Mouse (Mus musculus): Measurements from ENCODE around the gene Gm5767. TPM values are rescaled to one million over a fixed set of nuclear protein-coding genes. Genes with fewer than 3 reads are reported as not detected.

The Gm5767 gene
- polyA plus RNA-seq, 1 experiment from 2014 or later = not detected

DNA sequence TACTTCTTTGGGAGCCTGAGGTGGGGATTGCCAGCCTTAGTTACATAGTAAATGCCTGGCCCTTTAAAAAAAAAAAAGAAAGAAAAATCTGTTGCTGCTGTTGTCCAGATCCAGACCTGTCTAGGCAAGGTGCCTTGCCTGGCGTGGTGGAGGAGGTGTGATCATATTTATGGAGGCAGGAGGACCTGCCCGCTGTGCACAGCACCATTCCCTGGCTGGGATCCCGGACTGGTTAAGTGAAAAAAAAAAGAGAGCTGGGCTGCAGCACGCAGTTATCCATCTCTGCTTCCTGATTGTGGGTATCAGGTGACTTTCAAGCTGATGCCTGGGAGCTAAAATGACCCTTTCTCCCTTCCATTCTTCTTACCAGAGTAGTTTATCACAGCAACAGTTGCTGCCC lies 4.5 kb downstream of the Gm5767 start:
- Histone ChIP-seq H3K27me3 (replicated peaks; ENCODE audit: control insufficient read depth, insufficient read depth, low read length) (no peaks in the 10 kb centered on the region), H3K9ac (ENCODE audit: low read depth, low read length) (0 out of 2 replicates have a peak overlapping the region, but pooled peaks have one; percentile 27), H3K36me3 (ENCODE audit: control insufficient read depth, insufficient read depth, low read length) (peaks cover 22% of the 10 kb centered on the region; the same call in 1 of the 2 replicates), H3K4me2 (no peak overlapping the region), H3K4me1 (replicated peaks; ENCODE audit: control insufficient read depth, insufficient read depth, low read length) (peaks cover 26% of the 10 kb centered on the region), H3K27ac (ENCODE audit: low read depth, low read length) (0 out of 2 replicates have a peak overlapping the region, but pooled peaks have one; percentile 2), H3K4me3 (ENCODE audit: low read depth, low read length) (no peak overlapping the region), H3K9me3 (ENCODE audit: control insufficient read depth, low read length) (no peaks in the 10 kb centered on the region)
- ATAC-seq (replicated peaks; ENCODE audit: low FRiP score) (no peak), DNase-seq (ENCODE audit: low spot score) (no peak)
- 80% methylated on average over 4 of the region's 4 CpGs for WGBS

DNA sequence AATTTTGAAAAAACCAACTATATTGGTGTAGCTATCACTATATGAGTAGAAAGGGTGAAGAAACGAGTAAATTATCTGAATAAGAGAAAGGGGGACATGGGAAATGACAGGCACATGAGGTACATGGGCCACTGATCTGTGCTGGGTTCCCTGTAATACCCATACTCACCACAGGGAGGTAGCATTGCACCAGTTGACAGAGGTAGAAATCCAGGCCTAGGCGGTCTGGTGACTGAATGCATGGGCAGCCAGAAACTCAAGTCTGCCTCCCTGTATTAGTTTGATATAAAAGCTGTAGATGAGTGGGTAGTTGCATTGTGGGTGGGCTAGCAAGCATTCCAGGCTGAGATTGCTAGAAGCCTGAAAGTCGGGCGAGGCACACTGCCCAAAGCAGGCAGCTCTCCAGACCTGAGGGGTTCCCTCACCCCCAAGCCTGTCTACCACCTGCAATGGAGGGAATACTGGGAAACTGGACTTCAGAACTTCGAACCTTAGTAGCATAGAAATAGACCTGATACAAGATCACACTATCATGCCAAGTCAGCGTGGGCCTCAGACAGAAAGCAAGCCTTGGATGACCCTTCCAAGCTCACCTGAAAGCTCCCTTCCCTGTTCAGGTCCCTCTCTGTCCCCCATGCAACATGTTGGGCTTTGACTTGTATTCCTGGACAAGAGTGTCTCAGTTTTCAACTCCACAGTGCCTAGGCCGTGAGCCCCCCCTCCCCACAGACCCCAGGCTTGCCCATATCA lies 5.7 kb downstream of the Gm5767 start:
- Histone ChIP-seq H3K27me3 (replicated peaks; ENCODE audit: control insufficient read depth, insufficient read depth, low read length) (no peaks in the 10 kb centered on the region), H3K4me3 (ENCODE audit: low read depth, low read length) (0 out of 2 replicates have a peak overlapping the region, but pooled peaks have one; percentile 15), H3K4me1 (replicated peaks; ENCODE audit: control insufficient read depth, insufficient read depth, low read length) (peaks cover 26% of the 10 kb centered on the region), H3K36me3 (ENCODE audit: control insufficient read depth, insufficient read depth, low read length) (peaks cover 33% of the 10 kb centered on the region), H3K27ac (ENCODE audit: low read depth, low read length) (peak overlapping the region; percentile 87), H3K4me2 (peak overlapping the region; percentile 66), H3K9me3 (ENCODE audit: control insufficient read depth, low read length) (no peaks in the 10 kb centered on the region), H3K9ac (ENCODE audit: low read depth, low read length) (peak overlapping the region; percentile 64)
- WGBS = 49% methylated on average over 7 of the region's 7 CpGs
- peak; percentile 63 for ATAC-seq (replicated peaks; ENCODE audit: low FRiP score)
- DNase-seq (ENCODE audit: low spot score) = no peak

DNA sequence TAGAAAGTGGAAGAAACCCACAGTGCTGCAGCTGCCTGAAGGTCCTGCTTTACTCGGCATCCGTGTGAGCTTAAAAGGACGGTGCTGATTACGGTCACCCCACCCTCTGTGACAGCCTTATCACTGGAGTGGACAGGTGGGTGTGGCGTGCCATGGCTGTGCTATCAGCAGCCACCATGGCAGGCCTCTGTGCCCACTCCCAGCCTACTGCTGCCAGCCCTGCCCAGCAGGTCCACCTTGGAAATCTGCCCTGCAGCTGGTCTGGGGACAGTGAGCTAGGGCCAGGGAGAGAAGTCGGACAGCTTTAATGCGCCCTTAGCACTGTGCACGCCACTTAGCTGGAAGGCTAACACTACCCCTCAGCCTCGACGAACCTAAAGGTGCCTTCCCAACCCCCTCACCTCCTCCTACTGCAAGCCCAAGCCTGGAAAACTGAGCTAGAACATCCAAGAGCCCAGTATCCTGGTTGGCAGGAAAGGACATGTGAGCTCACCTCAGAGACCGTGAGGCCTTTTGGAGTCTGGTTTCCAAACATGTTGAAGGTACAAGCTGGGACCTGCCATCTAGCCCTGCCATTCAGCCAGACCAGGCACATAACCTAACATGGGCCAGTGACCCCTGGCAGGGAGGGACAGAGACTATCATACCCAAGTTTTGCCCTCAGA lies 6.4 kb downstream of the Gm5767 start:
- peak; percentile 50 for DNase-seq (ENCODE audit: low spot score)
- H3K4me3 ChIP-seq (ENCODE audit: low read depth, low read length) = 0 out of 2 replicates have a peak overlapping the region, but pooled peaks have one; percentile 15
- 46% methylated on average over 11 of the region's 11 CpGs for WGBS

GRCm38 (mm10) chr16:8687559-8688112 lies 7.1 kb downstream of the Gm5767 start:
- Histone ChIP-seq H3K27ac (ENCODE audit: low read depth, low read length) (peak overlapping the region; percentile 87), H3K27me3 (replicated peaks; ENCODE audit: control insufficient read depth, insufficient read depth, low read length) (no peaks in the 10 kb centered on the region), H3K36me3 (ENCODE audit: control insufficient read depth, insufficient read depth, low read length) (peaks cover 46% of the 10 kb centered on the region), H3K4me3 (ENCODE audit: low read depth, low read length) (no peak overlapping the region), H3K9ac (ENCODE audit: low read depth, low read length) (peak overlapping the region; percentile 50), H3K4me2 (peak overlapping the region; percentile 66), H3K9me3 (ENCODE audit: control insufficient read depth, low read length) (no peaks in the 10 kb centered on the region), H3K4me1 (replicated peaks; ENCODE audit: control insufficient read depth, insufficient read depth, low read length) (peaks cover 26% of the 10 kb centered on the region)
- no peak for ATAC-seq (replicated peaks; ENCODE audit: low FRiP score)
- no peak for DNase-seq (ENCODE audit: low spot score)

More for the DNA sequence above, 6.4 kb downstream of the Gm5767 start:
- Histone ChIP-seq H3K27ac (ENCODE audit: low read depth, low read length) (peak overlapping the region; percentile 87), H3K27me3 (replicated peaks; ENCODE audit: control insufficient read depth, insufficient read depth, low read length) (no peaks in the 10 kb centered on the region), H3K4me1 (replicated peaks; ENCODE audit: control insufficient read depth, insufficient read depth, low read length) (peaks cover 26% of the 10 kb centered on the region), H3K9ac (ENCODE audit: low read depth, low read length) (peak overlapping the region; percentile 64), H3K36me3 (ENCODE audit: control insufficient read depth, insufficient read depth, low read length) (peaks cover 40% of the 10 kb centered on the region), H3K4me2 (peak overlapping the region; percentile 66), H3K9me3 (ENCODE audit: control insufficient read depth, low read length) (no peaks in the 10 kb centered on the region)
- ATAC-seq (replicated peaks; ENCODE audit: low FRiP score) = peak; percentile 94

- H3K4me1 ChIP-seq (replicated peaks; ENCODE audit: control insufficient read depth, insufficient read depth, low read length) = peaks cover 26% of the 10 kb centered on the region
- H3K27me3 ChIP-seq (replicated peaks; ENCODE audit: control insufficient read depth, insufficient read depth, low read length) = no peaks in the 10 kb centered on the region
- no peak overlapping the region for H3K4me3 ChIP-seq (ENCODE audit: low read depth, low read length)
- no peak overlapping the region for H3K4me2 ChIP-seq
- no peaks in the 10 kb centered on the region for H3K9me3 ChIP-seq (ENCODE audit: control insufficient read depth, low read length)
- H3K27ac ChIP-seq (ENCODE audit: low read depth, low read length) = no peak overlapping the region
- WGBS = 94% methylated on average over 11 of the region's 11 CpGs
- peaks cover 66% of the 10 kb centered on the region for H3K36me3 ChIP-seq (ENCODE audit: control insufficient read depth, insufficient read depth, low read length)
- H3K9ac ChIP-seq (ENCODE audit: low read depth, low read length) = no peak overlapping the region
- DNase-seq (ENCODE audit: low spot score) = no peak
- ATAC-seq (replicated peaks; ENCODE audit: low FRiP score) = no peak
Observed at GRCm38 (mm10) chr16:8689979-8690656, 9.5 kb downstream of the Gm5767 start.

GRCm38 (mm10) chr16:8691206-8691605 lies 10.6 kb downstream of the Gm5767 start:
- H3K9ac ChIP-seq (ENCODE audit: low read depth, low read length) = no peak overlapping the region
- H3K4me2 ChIP-seq = no peak overlapping the region
- whole genome bisulfite sequencing = 89% methylated on average over 7 of the region's 7 CpGs
- DNase-seq (ENCODE audit: low spot score) (no peak), ATAC-seq (replicated peaks; ENCODE audit: low FRiP score) (no peak)
- H3K4me1 ChIP-seq (replicated peaks; ENCODE audit: control insufficient read depth, insufficient read depth, low read length) = peaks cover 19% of the 10 kb centered on the region
- peaks cover 72% of the 10 kb centered on the region for H3K36me3 ChIP-seq (ENCODE audit: control insufficient read depth, insufficient read depth, low read length)
- no peak overlapping the region for H3K4me3 ChIP-seq (ENCODE audit: low read depth, low read length)
- no peak overlapping the region for H3K27ac ChIP-seq (ENCODE audit: low read depth, low read length)
- no peaks in the 10 kb centered on the region for H3K9me3 ChIP-seq (ENCODE audit: control insufficient read depth, low read length)
- no peaks in the 10 kb centered on the region for H3K27me3 ChIP-seq (replicated peaks; ENCODE audit: control insufficient read depth, insufficient read depth, low read length)

GRCm38 (mm10) chr16:8699556-8699955 lies 19.0 kb downstream of the Gm5767 start:
- no peak for ATAC-seq (replicated peaks; ENCODE audit: low FRiP score)
- no peaks in the 10 kb centered on the region for H3K9me3 ChIP-seq (ENCODE audit: control insufficient read depth, low read length)
- no peak for DNase-seq (ENCODE audit: low spot score)
- no peaks in the 10 kb centered on the region for H3K4me1 ChIP-seq (replicated peaks; ENCODE audit: control insufficient read depth, insufficient read depth, low read length)
- H3K4me2 ChIP-seq = no peak overlapping the region
- H3K27ac ChIP-seq (ENCODE audit: low read depth, low read length) = no peak overlapping the region
- H3K9ac ChIP-seq (ENCODE audit: low read depth, low read length) = no peak overlapping the region
- no peak overlapping the region for H3K4me3 ChIP-seq (ENCODE audit: low read depth, low read length)
- peaks cover 80% of the 10 kb centered on the region for H3K36me3 ChIP-seq (ENCODE audit: control insufficient read depth, insufficient read depth, low read length)
- 91% methylated on average over 8 of the region's 8 CpGs for WGBS
- no peaks in the 10 kb centered on the region for H3K27me3 ChIP-seq (replicated peaks; ENCODE audit: control insufficient read depth, insufficient read depth, low read length)

- no peaks in the 10 kb centered on the region for H3K9me3 ChIP-seq (ENCODE audit: control insufficient read depth, low read length)
- peaks cover 79% of the 10 kb centered on the region for H3K36me3 ChIP-seq (ENCODE audit: control insufficient read depth, insufficient read depth, low read length)
- 93% methylated on average over 3 of the region's 3 CpGs for WGBS
- H3K27me3 ChIP-seq (replicated peaks; ENCODE audit: control insufficient read depth, insufficient read depth, low read length) = no peaks in the 10 kb centered on the region
- DNase-seq (ENCODE audit: low spot score) (no peak), ATAC-seq (replicated peaks; ENCODE audit: low FRiP score) (no peak)
- no peak overlapping the region for H3K4me2 ChIP-seq
- no peak overlapping the region for H3K27ac ChIP-seq (ENCODE audit: low read depth, low read length)
- H3K4me1 ChIP-seq (replicated peaks; ENCODE audit: control insufficient read depth, insufficient read depth, low read length) = no peaks in the 10 kb centered on the region
- no peak overlapping the region for H3K4me3 ChIP-seq (ENCODE audit: low read depth, low read length)
- H3K9ac ChIP-seq (ENCODE audit: low read depth, low read length) = no peak overlapping the region
Observed at GRCm38 (mm10) chr16:8700586-8700985, 20.0 kb downstream of the Gm5767 start.
